Mouse (Mus musculus): ENCODE measurements around the gene Sfxn3. TPM values are rescaled to one million over a fixed set of nuclear protein-coding genes. Genes with fewer than 3 reads are reported as not detected.
"Not testable (repeated sequence)": the region's sequence is repeated elsewhere in the genome, so short reads cannot be mapped to it uniquely, and the experiment has no call there.

Gene Sfxn3
- total and polyA plus RNA-seq, 3 experiments, result 5.0 to 10.6 TPM; not detected in 1

DNA sequence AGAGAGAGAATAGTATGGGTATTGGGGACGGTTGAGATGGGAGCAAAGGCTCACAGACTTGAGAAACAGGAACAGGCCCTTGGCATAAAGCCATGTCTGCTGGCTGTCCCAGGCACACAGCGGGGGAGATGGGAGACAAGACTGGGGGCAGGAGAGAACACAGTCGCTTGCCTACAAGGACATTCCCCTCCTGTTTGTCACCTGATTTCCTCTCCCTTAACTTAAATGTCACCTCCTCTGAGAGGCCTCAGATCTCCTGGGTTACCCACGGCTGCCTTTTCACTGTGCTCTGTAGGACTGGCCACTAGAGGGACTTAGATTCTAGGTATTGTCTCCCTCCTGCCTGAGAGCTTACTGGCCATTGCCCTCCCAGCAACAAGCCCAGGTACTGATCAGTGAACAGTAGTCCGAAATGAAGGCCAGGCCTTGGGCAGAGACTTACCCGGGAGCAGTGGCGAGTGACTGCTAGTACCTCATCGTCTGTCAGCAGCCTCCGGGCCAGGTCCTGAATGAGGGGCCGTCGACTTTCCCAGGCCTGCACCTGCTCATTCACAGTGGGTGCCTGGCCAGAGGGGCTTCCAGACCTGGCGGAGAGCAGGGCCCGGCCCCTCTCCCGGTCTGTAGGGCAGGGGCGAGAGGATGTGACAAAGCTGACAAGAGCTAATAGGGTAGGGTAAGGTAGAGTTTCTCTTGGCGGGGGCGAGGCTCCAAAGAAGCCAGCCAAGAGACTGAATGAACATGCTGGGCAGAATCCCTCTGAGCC lies 14.6 kb upstream of the Sfxn3 start (continued):
- TF ChIP-seq TCF12 (IDR thresholded peaks at IDR 0.05; ENCODE audit: low read depth, low read length) (no peak), POLR2AphosphoS2 (IDR thresholded peaks at IDR 0.05; ENCODE audit: low read length) (no peak), MYB (IDR thresholded peaks at IDR 0.05; ENCODE audit: low read depth, low read length) (0 out of 2 replicates have a peak, but pooled peaks have one; percentile 47), KAT2A (conservative IDR thresholded peaks at IDR 0.05; ENCODE audit: low read depth, low read length) (no peak)

DNA sequence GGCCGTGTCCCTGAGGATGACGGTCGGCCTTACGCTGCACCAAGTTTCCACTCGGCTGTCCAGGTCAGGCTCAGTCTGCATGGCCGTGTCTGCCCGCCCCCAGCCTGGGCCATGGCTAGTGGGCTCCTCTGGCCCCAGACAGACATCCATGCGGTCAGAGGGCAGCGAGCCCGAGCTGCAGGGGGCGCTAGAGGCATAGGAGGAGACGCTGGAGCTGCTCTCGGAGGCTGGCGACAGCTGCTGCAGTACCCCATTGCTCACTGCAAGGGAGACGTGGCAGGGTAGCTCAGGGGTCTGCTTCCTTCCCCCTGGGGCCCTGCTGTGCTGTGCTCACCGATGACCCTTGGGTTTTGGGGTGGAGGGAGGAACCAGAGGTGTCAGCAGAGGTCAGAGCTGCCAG lies 10.4 kb upstream of the Sfxn3 start:
- Histone ChIP-seq H3K79me2 (ENCODE audit: control insufficient read depth, insufficient read depth, low read length, poor library complexity) (no peaks in the 10 kb centered on the region), H3K4me3 (ENCODE audit: control insufficient read depth in 1 of 2, insufficient read depth in 1 of 2, low read depth in 2 of 2, low read length in 2 of 2) (no peak overlapping the region), H3K9ac (ENCODE audit: control insufficient read depth, low read depth, low read length, poor library complexity, severe bottlenecking) (no peak overlapping the region), H3K9me3 (replicated peaks; ENCODE audit: insufficient read depth, low read length) (no peaks in the 10 kb centered on the region), H3K36me3 (ENCODE audit: control insufficient read depth in 1 of 2, insufficient read depth in 2 of 2, low read length in 2 of 2) (peaks cover 0 to 7% of the 10 kb centered on the region in 2 experiments; a peak in 2 of 4 replicates), H3K27me3 (ENCODE audit: control insufficient read depth in 1 of 2, insufficient read depth in 2 of 2, low read length in 2 of 2) (peaks cover 7 to 9% of the 10 kb centered on the region in 2 experiments), H3K27ac (ENCODE audit: control insufficient read depth, low read depth, low read length) (no peak overlapping the region), H3K4me1 (ENCODE audit: control insufficient read depth in 1 of 2, insufficient read depth in 2 of 2, low read length in 2 of 2) (peaks cover 8 to 11% of the 10 kb centered on the region in 2 experiments)
- no peak for TF ChIP-seq USF1 (IDR thresholded peaks at IDR 0.05; ENCODE audit: low read depth, low read length)
- TF ChIP-seq TAL1 (IDR thresholded peaks at IDR 0.05; ENCODE audit: low read length), result no peak
- peak; percentile 74 to 90 (median 75) for TF ChIP-seq CTCF (IDR thresholded peaks at IDR 0.05 in 2 of 3, conservative IDR thresholded peaks at IDR 0.05 in 1 of 3; ENCODE audit: control insufficient read depth in 1 of 3, insufficient read depth in 1 of 3, low read depth in 2 of 3, low read length in 3 of 3, poor library complexity in 1 of 3, severe bottlenecking in 1 of 3)
- TF ChIP-seq MYB (IDR thresholded peaks at IDR 0.05; ENCODE audit: low read depth, low read length), result no peak
- peak; percentile 59 for TF ChIP-seq RAD21 (IDR thresholded peaks at IDR 0.05; ENCODE audit: low read depth, low read length)
- no peak for TF ChIP-seq MEF2A (IDR thresholded peaks at IDR 0.05; ENCODE audit: extremely low read depth, insufficient replicate concordance, low read depth, low read length, poor library complexity, severe bottlenecking)
- no peak for TF ChIP-seq POLR2A (IDR thresholded peaks at IDR 0.05; ENCODE audit: control insufficient read depth in 1 of 2, insufficient read depth in 1 of 2, low read depth in 1 of 2, low read length in 2 of 2, poor library complexity in 1 of 2)
- TF ChIP-seq SMC3 (IDR thresholded peaks at IDR 0.05; ENCODE audit: low read depth, low read length), result peak; percentile 66
- peak; percentile 56 for TF ChIP-seq ZC3H11A (IDR thresholded peaks at IDR 0.05; ENCODE audit: low read depth, low read length)
- no peak for TF ChIP-seq GATA1 (IDR thresholded peaks at IDR 0.05; ENCODE audit: low read depth, low read length)
- DNase-seq (ENCODE audit: low read depth, low spot score), result peak; percentile 72

DNA sequence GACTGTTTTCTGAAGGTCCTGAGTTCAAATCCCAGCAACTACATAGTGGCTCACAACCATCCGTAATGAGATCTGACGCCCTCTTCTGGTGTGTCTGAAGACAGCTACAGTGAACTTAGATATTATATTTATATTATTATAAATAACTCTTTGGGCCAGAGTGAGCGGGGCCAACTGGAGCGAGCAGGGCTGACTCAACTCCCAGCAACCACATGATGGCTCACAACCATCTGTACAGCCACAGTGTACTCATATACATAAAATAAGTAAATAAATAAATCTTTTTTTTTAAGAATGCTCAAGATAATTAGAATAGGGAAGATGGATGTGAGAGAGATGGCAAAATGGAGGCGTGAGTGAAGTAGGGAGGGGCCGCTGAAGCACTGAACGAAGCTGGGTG lies 9.1 kb upstream of the Sfxn3 start:
- H3K9me3 ChIP-seq (replicated peaks; ENCODE audit: insufficient read depth, low read length); H3K4me3 ChIP-seq (ENCODE audit: control insufficient read depth in 1 of 2, insufficient read depth in 1 of 2, low read depth in 2 of 2, low read length in 2 of 2); H3K36me3 ChIP-seq (ENCODE audit: control insufficient read depth in 1 of 2, insufficient read depth in 2 of 2, low read length in 2 of 2); H3K9ac ChIP-seq (ENCODE audit: control insufficient read depth, low read depth, low read length, poor library complexity, severe bottlenecking); H3K27ac ChIP-seq (ENCODE audit: control insufficient read depth, low read depth, low read length); DNase-seq (ENCODE audit: low read depth, low spot score); H3K27me3 ChIP-seq (ENCODE audit: control insufficient read depth in 1 of 2, insufficient read depth in 2 of 2, low read length in 2 of 2); H3K4me1 ChIP-seq (ENCODE audit: control insufficient read depth in 1 of 2, insufficient read depth in 2 of 2, low read length in 2 of 2); H3K79me2 ChIP-seq (ENCODE audit: control insufficient read depth, insufficient read depth, low read length, poor library complexity): not testable (repeated sequence)

Measured in MEL (cell line).